Mouse (Mus musculus): Measurements from ENCODE around the gene Oas1f. TPM values are rescaled to one million over a fixed set of nuclear protein-coding genes. Genes with fewer than 3 reads are reported as not detected.

Gene Oas1f
- total RNA-seq, 2 experiments from 2014 or later: not detected

Small RNA genes within 50 kb of the gene (microRNA-seq; reads per million reads assigned to microRNA genes)
- gene Gm22907: not detected

Other genes starting within 250 kb of the Oas1f start
- gene Rita1, start 234.8 kb upstream of the Oas1f start, total RNA-seq (2021): 1 to 10 TPM; 6.1 to 7.2 TPM
- gene Ddx54, start 234.6 kb upstream of the Oas1f start, total RNA-seq (2021): 10 to 100 TPM; 28.5 to 29.5 TPM
- not detected for gene Cfap73, start 213.1 kb upstream of the Oas1f start, total RNA-seq (2021)
- not detected for gene Rasal1, start 198.6 kb upstream of the Oas1f start, total RNA-seq (2021)
- 1 to 10 TPM in 1 of 2 experiments, under 1 TPM in 1; 0.98 to 1.9 TPM for gene Dtx1, start 135.4 kb upstream of the Oas1f start, total RNA-seq (2021)
- under 1 TPM; 0.23 to 0.25 TPM for gene Oas2, start 97.5 kb upstream of the Oas1f start, total RNA-seq (2021)
- not detected for gene Oas3, start 69.7 kb upstream of the Oas1f start, total RNA-seq (2021)
- not detected for gene Oas1e, start 51.8 kb upstream of the Oas1f start, total RNA-seq (2021)
- gene Oas1c, start 34.9 kb upstream of the Oas1f start, total RNA-seq (2021): under 1 TPM; 0.23 to 0.42 TPM
- gene Oas1h, start 14.1 kb downstream of the Oas1f start, total RNA-seq (2021): not detected
- not detected for gene Oas1g, start 40.2 kb downstream of the Oas1f start, total RNA-seq (2021)
- under 1 TPM; 0.22 to 0.36 TPM for gene Oas1a, start 60.2 kb downstream of the Oas1f start, total RNA-seq (2021)
- not detected for gene Oas1d, start 67.2 kb downstream of the Oas1f start, total RNA-seq (2021)
- gene Rph3a, start 162.7 kb downstream of the Oas1f start, total RNA-seq (2021): under 1 TPM in 1 of 2 experiments, not detected in 1; 0.27 TPM